Mouse (Mus musculus): ENCODE data around the gene Gm26920.

GRCm38 (mm10) chr7:30048126-30048525, 42.1 kb downstream of the Gm26920 start:
- TF ChIP-seq POLR2A (IDR thresholded peaks at IDR 0.05; ENCODE audit: insufficient read depth, low read depth, low read length) (no peak), CTCF (IDR thresholded peaks at IDR 0.05; ENCODE audit: insufficient read depth, low read depth, low read length) (no peak)

All from olfactory bulb, adult 2 months (tissue).